Mouse (Mus musculus) C3H10T1/2 (cell line): ENCODE measurements around the gene Taok3. TPM values are rescaled to one million over a fixed set of nuclear protein-coding genes. Genes with fewer than 3 reads are reported as not detected.

Source experiments
- polyA plus RNA-seq, 2 experiments: library from polyadenylated mRNA; unstranded; fragments of >200 nt; fragmentation: generic; extraction: Trizol; gene quantifications; one replicate each; pipeline ENCODE4 v1.2.1; 2012; ENCODE audit warnings: missing spikeins in 2 of 2

Gene Taok3
- polyA plus RNA-seq = 1 to 10 TPM; 1.5 to 7.2 TPM

DNA sequence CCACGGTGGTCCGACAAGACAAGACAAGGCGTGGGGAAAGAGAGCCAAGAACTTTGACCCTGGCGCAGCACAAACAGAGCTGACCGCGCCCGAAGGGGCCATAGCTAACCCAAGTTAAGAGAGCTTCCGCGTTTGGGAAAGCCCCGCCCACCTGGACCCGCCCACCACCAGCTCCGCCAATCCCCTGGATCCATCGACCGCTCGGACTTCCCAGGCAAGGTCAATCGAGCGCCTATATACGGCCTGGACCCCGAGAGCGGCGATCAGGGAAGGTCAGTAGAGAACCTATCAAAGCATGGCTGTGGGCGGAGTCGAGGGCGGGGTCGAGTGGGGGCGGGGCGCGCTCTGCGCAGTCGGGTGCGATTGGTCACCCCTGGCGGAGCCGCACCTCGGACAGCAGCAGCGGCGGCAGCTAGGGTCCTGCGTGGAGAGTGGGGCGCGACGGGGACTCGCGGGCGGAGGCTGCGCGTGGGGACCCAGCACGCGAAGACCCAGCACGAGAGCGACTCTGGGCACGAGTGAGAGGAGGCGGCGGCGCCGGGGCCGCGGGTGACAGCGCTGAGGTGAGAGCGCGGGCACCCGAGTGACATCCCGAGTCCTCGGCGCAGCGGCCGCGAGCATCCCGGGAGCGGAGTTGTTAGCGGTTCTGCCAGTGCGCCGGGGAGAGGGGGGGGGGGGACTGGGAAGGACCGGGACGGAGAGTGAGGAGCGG is at the start of gene Taok3:
TSS of gene Taok3 (plus strand) at position 353 of the 712 bp plus-strand sequence.

DNA sequence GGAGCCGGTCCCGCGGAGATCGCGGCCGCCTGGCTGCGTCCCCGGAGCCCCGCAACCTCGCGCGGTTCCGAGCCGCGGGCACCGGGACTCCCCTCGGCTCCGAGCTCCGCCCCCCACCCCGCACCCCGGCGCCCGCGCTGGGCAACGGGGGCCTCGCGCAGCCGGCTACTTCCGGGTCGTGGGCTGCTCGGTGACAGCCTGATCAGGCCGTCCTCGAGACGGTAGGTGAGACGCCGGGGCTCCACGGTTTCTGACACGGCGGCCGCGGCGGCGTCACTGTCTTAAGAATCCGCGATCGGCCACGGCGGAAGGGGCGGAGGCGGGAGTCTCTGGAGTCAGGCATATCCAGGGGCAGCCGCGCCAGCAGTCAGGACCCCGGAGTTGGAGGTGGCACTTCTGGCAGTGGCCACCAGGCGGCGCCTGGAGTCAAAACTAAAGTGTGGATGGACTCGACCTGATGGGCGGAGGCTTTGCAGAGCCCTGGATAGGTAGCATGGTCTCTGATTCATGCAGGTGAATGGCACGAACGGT is 4.0 kb upstream of the Taok3 start, which contains the start of gene Suds3:
TSS of gene Suds3 (minus strand) at position 278 of the 531 bp plus-strand sequence.

DNA sequence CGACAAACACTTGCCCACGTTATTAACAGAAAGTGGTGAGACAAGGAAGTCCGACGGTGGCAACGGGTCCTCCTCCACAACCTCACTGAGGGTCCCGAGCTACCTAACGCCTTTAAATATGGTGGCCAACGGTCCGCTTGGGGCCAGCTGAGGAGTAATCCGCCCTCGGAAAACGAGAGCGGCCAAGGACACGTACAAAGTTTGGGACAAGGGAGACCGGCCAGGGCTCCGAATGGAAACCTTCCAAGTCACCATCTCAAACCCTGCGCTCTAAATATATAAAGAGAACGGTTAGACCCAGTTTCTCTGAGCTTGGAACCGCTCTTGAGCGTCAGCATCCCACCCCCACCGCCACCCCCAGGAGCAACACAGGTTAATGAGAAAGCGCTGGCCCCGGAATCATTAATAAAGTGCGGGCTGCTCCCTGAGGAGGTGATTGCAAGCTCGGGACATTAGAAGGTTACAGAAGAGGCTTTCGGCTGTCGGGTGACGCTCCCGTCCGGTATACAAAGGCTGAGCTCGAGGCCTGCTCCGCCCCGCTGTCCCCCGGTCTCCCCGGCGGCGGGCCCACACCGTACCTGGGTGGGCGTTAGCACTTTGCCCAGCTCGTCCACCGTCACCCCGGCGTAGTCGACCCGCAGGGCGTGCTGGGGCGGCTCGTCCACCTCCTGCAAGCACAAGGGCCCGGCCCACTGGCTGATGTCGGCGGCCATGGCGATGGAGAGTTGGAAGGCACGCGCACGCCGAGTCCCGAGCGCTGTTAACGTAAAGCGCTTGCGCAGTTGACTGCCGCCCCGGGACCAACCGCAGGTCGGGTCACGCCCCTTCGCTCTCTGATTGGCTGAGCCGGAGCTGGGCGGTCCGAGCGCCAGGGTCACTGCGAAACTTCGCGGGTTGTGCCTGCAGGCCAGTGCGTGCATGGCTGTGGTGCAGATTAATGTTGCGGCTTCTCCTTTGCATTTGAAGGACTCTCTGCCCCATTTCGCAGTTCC is 167.2 kb downstream of the Taok3 start, which contains the start of gene Pebp1:
TSS of gene Pebp1 (minus strand) at position 795 of the 992 bp plus-strand sequence.

DNA sequence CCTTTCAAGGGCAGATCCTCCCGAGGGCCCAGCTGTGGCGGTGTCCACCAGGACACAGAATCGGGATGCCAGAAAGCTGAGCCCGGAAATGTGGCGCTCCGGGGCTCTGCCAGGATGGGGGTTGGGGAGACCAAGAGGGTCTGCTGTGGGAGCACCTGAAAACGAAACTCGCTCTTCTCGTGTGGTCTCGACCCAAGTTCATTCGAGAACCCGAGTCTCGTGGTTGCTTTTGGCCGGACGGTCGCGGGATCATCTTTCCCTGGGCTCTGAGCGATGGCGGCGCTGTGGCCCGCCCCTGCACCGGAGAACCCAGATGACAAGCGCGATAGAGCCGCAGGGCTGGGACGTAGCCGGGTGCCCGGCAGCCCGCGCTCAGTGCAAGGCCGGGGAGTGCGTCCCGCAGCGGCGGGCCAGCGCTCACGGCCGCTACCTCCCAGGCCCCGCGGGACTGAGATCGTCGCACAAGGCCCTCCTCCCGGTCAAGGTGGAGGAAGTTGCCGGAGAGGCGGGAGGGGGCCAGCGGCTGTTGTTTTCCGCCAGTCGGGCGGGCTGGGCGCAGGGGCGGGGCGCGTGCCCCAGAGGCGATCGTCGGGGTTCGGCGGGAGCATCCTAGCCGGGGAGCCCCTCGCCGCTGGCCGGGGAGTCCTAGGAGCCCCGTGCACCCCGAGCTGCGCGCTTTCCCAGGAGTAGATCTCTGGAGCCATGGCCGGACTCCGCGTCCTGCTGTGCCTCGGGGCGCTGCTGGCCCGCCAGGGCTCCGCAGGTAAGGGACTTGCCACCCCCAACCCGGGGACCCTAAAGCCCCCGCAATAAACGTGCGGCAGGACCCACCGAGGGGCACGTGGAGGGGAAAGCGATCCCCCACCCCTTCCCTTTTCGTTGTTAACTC is 199.1 kb downstream of the Taok3 start, which contains the start of gene Vsig10:
TSS of gene Vsig10 (plus strand) at position 343 of the 889 bp plus-strand sequence.

Other genes with a start within 250 kb of the Taok3 start
- 10 to 100 TPM; 52.7 to 70.9 TPM for gene Suds3, start 4.0 kb upstream of the Taok3 start, polyA plus RNA-seq
- gene Pebp1, start 167.5 kb downstream of the Taok3 start, polyA plus RNA-seq = 100 to 1,000 TPM; 658 to 737 TPM
- 10 to 100 TPM in 1 of 2 experiments, 1 to 10 TPM in 1; 3.3 to 10.4 TPM for gene Vsig10, start 199.0 kb downstream of the Taok3 start, polyA plus RNA-seq
- gene Wsb2, start 237.2 kb downstream of the Taok3 start, polyA plus RNA-seq = 10 to 100 TPM; 56.8 to 60.3 TPM